Mouse (Mus musculus): Measurements from ENCODE around the gene Tekt2.

DNA sequence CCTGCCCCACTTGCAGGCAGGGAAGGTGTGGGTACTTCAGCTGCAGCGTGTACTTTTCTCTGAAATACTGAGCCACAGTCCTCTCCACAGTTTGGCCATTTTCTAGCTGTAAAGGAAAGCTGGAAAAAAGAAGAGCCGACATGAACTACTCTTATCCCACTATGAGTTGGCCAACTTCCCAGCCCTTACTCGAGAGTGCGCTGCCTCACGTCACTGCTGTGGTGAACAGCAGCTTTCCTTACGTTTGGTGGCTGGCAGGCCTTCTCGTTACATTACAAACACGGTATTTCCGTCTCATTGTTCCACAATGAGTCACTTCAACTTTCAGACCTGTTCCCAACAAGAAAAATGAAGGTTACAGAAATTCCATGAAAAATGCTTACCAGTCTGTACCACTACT, 46.0 kb upstream of the Tekt2 start:
- TF ChIP-seq CTCF (IDR thresholded peaks at IDR 0.05; ENCODE audit: low read depth) (no peak), EP300 (optimal IDR thresholded peaks at IDR 0.05) (no peak)

All from stomach, postnatal 0 days (tissue).